In genomic region chr2:5381712-5382710, GRCm38 (mm10) we compare ENCODE assay signal across 7 mouse cellular contexts.
DNase-seq lines count a peak whose midpoint lies in the region; ATAC-seq lines count a peak whose summit lies in the region.

No protein-coding gene starts in this region.

- H3K9me3 ChIP-seq in forebrain, embryonic 12.5 days: no peaks in the 10 kb centered on the region

- peak overlapping the region; percentile 68 for H3K27ac ChIP-seq in forebrain, embryonic 12.5 days

- H3K4me1 ChIP-seq in forebrain, embryonic 12.5 days: peaks cover 33% of the 10 kb centered on the region

- H3K9ac ChIP-seq in forebrain, embryonic 12.5 days: no peak overlapping the region

- H3K4me3 ChIP-seq in forebrain, embryonic 12.5 days (replicated peaks): no peak overlapping the region

- DNase-seq in B cell, adult 2 months: peak; percentile 34 to 39
- peak; percentile 65 for DNase-seq in Muller cell, postnatal 12 days (ENCODE audit: inconsistent ontology term)
- peak; percentile 40 to 58 for DNase-seq in kidney, postnatal 25 days
- DNase-seq in adrenal gland, adult 2 months: no peak
- no peak for DNase-seq in right cerebral cortex, postnatal 25 days

- H3K4me2 ChIP-seq in forebrain, embryonic 12.5 days: no peak overlapping the region

- WGBS in forebrain, embryonic 12.5 days: 32% methylated on average over 12 of the region's 12 CpGs

- no peaks in the 10 kb centered on the region for H3K27me3 ChIP-seq in forebrain, embryonic 12.5 days

- no peaks in the 10 kb centered on the region for H3K36me3 ChIP-seq in forebrain, embryonic 12.5 days (replicated peaks)

- ATAC-seq in forebrain, embryonic 12.5 days (ENCODE audit: low FRiP score): peak; percentile 53; the same call in 1 of the 2 replicates
- no peak for ATAC-seq in megakaryocyte progenitor cell, adult 5-6 weeks (replicated peaks; ENCODE audit: poor library complexity)

Comparison
In these comparisons a context has a peak if more than half of its experiments do, and no peak if none do; other contexts are left out.
1. DNase-seq: peak in B cell, adult 2 months (2 of 2), Muller cell, postnatal 12 days (single experiment) and kidney, postnatal 25 days (2 of 2); none in adrenal gland, adult 2 months (single experiment) and right cerebral cortex, postnatal 25 days (single experiment).